Mouse (Mus musculus) thymus, postnatal 4 days (tissue): ENCODE data around the gene Pkm.
A peak's percentile ranks its signal among the peaks of the same experiment; 100 is the strongest.

ENCODE experiments used
- DNase-seq: peaks from one replicate; pipeline ENCODE4 v3.0.0; 2021

The Pkm gene

DNA sequence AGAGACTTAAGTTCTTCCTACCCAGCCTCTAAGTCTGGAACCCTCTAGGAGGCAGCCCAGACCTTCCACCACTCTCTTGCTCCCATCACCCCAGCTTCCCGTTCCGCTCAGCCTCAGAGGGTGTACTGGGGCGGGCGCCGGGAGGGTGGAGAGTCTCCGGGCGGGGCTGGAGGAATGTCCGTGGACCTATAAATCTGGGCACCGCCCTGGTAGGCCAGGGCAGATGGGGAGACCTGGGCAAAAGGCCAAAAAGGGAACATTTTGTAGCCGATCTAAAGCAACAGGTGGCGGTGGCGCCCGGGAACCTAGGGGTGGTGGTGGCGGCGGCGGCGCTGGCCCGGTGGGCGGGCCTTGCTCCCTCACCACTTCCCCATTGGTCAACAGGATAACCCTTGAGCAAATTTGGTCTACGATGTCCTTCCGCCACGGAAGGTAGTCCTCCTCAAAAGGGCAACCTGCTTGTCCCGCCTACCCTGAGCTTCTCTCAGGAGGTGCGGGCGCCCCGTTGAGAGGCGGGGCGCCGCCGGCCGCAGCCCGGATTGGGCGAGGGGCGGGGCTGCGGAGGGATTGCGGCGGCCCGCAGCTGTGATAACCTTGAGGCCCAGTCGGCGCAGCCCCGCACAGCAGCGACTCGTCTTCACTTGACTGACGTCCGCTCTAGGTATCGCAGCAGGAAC, at the start of gene Pkm:
TSS of gene Pkm (plus strand) at position 411 of the 677 bp plus-strand sequence.
- DNase-seq = peak; percentile 95

DNA sequence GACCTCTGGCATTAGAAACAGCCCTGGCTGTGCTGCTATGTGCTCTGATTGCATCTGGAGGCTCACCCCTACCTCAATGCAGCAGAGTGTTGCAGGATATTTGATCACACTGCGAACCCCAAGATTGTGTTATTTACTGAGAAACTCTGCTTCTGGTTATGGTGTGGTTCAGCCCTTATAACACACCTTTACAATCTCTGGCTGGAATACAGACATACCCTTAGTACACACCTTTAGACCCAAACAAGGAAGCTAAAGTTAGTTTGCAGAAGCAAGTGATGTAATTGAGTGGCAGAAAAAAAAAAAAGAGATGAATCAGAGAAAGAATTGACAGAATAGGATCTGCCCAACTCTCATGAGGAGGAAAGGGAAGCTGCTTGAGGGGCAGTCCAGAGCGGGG, 45.2 kb upstream of the Pkm start:
- DNase-seq = no peak

DNA sequence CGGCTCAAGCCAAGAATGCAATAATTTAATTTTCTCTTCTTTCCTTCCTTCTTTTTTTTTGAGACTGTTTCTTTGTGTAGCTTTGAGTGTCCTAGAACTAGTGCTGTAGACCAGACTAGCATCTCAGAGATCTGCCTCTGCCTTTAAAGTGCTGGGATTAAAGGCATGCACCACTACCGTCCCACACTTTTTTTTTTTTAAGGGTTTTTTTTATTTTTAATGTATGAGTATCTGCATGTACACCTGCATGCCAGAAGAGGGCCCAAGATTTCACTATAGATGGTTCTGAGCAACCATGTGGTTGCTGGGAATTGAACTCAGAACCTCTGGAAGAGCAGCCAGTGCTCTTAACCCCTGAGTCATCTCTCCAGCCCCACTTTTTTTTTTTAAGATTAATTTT, 40.4 kb upstream of the Pkm start:
- no peak for DNase-seq

DNA sequence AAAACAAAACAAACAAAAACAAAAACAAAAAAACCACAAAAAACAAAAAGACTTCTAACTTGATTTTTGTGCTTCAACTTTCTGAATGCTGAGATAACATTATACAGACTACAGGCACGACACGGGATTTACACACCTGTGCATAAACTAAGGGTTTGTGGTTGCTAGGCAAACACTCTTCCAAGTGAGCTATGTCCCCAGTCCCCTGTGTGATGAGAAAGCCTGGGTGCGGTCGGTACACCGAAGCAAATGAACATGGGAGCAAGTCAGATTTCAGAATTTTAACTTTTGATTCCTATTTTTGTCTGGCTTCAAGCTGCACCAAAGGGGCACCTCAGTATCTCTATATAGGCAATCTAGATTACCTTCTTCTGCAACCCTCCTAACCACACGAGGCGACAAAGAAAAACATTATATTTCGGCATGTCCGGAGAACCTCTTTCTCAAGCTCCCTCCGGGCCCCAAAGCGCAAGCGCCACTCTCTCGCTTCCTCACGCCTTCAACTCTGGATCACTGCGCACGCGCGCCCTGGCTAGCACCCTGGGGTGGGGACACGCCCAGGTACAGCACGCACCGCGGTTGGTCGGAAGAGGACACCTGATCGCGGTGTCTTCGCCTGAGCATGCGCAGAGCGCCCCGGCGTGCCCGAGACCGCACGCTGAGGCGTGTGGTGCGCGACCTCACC, 39.4 kb upstream of the Pkm start, which contains the start of gene Parp6:
TSS of gene Parp6 (plus strand) at position 663 of the 685 bp plus-strand sequence.
- DNase-seq = peak; percentile 100

DNA sequence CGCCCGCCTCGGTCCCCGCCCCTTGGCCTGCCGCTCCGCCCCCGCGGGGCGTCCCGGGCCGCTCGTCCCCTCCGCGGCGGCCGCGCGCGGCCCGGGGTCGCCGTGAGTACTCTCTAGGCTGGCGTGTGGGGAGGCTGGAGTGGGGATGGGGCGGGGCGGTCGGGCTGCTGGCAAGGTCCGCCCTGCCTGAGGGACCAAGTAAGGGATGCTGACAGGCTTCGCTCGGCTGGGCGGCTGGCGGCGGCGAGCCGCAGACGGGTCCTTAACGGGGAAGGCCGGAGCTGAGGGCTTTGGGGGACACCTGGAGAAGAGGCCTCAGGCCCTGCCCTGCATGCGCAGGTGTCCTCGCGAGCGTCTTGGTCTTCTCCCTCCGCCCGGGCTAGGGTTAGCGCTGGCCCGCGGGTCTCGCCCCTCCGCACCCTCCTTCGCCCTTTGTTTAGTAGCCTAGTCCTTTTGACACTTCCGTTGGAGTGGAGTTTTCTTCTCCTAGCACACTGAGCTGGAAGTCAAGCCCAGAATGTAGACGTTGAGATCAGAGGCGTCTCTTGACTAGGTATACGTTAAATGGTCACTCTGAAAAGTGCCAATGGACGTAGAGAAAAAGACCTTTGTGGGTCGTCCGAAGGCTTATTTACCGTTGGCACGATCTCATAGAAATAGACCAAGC, 38.7 kb upstream of the Pkm start:
- DNase-seq = no peak

DNA sequence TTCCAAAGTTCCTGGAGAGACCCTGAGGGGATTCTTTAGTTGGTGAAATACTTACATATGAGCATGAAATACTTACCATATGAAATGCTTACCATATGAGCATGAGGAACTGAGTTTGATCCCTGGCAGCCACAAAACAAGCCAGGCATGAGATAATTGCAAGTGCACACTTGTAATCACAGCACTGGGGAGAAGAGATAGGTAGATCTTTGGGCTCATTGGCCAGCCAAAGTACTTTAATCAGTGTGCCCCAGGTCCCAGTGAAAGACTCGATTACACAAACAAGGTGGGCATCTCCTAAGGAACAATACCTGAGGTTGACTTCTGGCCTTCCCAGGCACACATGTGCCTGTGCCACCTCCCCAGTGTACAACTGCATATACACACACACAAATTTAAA, 17.8 kb upstream of the Pkm start:
- no peak for DNase-seq

DNA sequence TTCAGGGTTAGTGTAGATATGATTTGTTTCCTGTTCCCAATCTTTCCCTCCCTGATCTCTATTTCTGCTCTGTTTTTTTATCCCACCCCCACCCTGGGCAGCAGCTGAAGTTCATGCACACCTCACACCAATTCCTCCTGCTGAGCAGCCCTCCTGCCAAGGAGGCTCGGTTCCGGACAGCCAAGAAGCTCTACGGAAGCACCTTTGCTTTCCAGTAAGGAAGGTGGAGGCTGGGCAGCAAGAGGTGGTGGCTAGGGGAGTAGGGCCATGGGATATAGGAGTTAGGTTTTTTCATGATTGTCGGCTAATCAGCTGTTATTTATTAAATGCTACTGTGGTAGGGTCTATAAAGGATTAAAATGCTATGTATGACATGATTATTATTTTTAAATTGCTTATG, 16.2 kb upstream of the Pkm start:
- DNase-seq = no peak

DNA sequence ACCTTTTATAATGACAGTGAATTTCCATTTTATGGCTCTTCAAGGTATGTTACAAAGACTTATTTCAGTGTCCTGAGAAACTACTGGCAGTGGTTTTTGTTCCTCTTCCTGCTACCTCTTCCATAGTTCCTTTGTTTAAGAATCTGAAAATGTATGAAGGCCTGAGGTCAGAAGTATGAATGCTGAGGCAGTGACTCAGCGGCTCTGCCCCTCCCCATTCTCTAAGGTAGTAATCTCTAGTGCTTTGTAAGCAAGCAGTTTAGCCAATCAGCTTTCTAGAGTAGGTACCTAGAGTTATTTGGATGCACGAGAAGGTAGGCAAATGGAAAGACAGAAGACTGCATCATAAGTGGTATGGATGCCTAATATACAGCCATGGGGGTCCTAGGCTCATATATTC, 14.8 kb upstream of the Pkm start:
- DNase-seq = no peak

DNA sequence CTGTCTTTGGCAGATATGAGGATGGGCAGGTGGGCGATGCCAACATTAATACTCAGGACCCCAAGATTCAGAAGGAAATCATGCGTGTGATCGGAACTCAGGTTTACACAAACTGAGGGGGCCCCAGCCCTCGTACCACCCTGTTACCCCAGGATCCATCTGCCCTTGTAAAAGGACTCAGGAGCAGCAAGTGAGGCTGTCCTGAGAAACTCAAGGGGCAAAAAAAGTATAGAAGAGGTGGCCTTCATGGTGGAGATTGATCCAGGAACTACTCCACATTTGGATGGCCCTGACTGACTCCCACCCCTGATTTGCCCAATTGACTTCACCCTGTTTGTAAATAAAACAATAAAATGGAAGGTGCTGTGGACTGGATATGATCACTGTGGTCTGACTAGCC, 6.3 kb upstream of the Pkm start:
- no peak for DNase-seq

DNA sequence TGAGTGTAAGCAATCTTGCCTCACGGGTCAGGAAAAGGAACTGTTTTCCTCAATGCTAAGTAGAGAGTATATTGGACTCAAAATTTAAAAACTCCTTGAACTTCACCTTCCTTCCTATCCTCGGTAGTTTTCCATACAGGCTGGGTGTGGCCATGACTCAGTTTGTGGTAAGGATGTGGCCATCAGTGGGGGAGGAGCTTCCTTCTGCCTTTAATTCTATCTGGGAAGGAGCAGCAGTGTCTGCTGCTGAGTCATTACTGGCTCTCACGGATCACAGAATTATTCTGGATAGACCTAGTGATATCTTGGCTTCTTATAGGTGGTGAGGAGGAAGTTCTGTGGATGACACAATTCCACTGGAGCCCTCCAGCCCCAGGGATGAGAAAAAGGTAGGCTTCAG, 2.8 kb upstream of the Pkm start:
- no peak for DNase-seq

DNA sequence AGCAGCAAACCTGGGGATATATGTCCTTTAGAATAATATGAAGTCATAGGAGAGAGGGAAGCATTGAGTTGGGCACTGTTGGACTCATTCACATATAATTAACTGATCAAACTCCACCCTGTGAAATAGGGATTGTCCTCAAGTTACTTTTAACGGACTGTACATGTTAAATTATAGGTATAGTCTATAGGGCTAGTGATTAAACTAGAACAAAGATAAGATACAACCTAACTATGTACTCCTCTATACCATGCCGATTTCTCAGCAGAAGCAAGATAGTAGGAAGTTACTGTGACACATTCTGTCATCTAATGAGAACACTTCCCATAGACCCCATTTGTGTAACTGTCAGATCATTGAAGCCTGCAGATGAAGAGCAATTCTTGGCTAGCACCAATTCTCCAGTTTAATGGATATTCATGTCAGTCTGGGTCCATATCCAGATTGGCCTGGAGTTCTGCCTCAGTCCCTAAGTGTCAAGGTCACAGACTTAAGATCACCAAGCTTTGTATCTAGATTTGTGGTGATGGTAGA, 1.7 kb upstream of the Pkm start:
- no peak for DNase-seq

DNA sequence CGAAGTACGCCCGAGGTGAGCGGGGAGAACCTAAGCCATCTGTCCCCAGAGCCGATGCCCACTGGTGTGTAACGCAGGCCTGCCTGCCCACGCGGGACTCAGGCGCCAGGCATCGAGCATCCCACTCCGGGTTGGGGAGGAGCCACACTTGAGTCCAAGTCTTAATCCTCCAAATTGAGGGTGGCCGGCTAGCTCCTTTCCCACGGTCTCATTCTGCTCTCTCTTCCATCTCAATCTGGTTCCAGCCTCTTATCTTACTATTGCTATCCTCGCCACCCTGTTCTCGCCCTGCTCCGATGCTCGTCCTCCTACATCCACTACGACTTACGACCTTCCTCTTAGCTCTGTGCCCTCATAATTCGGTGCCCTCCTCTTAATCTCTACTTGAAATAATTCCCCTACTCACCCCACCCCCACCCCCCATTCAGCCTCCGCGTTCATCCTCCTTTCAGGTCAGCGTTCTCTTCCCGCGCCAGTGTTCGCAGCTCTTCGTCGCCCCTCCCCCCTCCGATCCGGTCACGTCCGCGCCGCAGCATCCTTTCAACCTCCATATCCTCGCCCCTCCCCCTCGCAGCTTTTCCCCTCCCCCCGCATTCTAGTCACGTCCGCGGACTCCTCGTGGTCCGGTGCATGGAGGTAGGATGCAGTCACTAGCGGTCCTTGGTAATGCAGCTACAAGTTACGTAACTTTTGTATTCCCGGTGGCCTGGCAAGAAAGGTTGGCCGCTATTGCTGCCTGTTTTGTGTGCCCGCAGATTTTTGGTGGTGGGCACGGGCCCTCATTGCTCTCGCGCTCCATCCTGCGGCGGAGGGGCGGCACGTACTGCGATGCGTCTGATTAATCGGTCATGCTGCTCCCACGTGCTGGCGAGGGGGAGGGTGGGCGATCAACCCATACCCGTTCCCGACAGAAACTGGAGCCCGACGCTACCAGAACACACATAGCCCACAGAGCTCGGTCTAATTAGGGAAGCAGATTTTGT, 758 bp downstream of the Pkm start:
- DNase-seq = peak; percentile 92

DNA sequence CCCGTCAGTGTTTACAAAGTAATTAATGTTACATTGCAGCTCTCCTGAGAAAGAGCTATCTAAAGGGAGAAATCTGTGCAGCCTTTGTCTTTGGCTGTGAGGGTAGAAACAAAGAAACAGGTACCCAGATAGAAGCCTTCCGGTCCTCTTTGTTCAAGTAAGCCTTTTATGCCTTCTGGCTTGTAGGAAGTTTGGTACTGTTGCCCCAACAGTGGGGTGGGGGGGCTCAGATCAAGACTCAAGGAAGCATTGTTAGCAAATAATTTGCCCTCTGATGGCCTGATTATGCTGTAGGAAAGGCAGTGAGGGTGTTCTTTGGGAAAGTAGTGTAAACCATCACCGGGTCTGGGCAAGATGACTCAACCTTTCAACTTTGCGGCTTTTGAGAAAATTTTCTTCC, 2.0 kb downstream of the Pkm start:
- peak; percentile 41 for DNase-seq

DNA sequence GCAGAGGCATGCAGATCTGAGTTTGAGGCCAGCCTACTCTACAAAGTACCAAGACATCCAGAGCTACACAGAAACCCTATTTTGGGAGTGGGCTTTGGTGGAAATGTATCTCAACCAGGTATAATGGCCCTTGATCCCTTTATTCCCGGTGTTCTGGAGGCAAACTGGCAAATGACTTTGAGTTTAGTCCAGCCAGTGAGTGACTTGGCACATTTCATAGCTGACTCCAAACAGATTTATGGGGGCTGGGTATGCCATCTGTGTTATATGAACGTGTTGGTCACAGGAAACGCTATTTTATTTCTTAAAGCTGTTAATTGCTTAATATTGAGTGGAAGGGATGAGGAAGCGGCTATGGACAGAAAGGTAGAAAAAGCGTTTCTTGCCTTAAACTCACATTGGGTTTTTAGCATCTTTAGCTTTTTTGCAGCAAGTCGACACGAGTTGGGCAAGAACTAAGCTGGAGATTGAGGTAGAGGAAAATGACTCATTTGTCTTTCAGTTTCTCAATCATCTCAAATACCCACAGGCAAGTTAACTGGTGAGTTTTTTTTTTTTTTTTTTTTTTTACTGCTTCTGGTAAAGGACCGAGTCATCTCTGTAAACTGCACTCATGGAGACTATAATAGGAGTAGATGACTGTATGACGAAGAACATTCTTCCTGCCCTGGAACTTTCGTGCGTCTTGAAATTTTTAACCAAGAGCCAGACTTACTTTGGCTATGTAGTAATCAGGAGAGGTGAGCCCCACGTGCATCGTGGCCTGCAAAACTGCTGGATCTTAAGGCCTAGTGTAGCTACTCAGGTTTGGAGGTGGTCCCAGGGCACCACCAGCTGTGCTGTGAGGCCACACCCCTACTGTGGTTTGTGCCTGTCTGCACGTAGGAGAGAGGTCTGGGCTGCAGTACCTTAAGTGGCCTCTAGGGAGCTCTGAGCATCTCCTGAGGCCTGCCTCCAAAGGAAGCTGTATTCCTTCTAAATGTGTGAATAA, 3.2 kb downstream of the Pkm start:
- peak; percentile 94 for DNase-seq

DNA sequence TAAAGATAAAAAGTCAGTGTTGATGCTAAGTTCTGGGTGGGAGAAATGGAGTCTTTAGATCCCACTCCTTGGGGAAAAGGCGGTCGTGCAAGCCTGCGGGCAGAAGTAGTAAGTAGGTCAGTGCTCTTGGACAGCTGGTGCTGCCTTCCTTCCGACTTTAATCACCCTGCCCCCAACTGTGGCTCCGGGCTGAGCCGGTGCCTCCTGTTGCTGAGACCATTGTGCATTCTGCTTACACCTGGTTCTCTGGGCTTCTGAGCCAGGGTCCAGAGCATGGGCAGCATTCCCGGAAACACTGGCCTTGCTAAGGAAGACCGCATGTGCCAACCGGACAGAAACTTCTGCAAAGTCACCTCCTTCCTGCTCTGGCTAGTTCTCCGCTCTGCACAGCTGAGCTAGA, 4.3 kb downstream of the Pkm start:
- no peak for DNase-seq

DNA sequence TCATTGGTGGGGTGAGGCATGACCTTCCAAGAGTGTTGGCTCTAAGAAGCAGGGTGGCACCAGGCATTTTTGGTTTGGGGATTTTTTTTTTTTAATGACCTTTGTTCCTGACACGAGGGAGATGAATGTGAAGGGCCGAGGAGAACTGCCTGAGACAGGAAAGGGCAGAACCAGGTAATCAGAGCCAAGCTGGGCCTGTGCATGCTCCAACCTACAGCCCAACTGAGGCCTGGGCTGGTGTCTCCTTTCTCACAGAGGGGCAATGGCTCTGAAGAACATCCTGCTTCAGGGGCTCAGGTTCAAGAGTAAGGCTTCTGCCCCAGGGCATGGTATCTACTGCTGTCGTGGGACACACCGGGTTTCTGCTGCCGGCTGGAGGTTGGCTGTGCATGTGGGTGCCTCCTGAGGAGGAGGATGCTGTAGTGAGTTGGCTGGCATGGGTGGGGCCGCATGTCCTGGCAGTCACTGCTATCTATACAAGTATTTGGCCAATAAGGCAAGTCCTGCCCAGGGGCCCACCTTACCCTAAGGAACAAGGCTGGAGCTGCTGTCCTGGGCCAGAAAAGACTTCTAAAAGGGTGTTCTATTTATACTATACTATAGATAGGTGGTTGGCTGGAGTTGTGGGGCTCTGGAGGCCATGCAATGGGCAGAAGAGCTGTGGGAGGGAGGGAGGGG, 5.3 kb downstream of the Pkm start:
- no peak for DNase-seq

DNA sequence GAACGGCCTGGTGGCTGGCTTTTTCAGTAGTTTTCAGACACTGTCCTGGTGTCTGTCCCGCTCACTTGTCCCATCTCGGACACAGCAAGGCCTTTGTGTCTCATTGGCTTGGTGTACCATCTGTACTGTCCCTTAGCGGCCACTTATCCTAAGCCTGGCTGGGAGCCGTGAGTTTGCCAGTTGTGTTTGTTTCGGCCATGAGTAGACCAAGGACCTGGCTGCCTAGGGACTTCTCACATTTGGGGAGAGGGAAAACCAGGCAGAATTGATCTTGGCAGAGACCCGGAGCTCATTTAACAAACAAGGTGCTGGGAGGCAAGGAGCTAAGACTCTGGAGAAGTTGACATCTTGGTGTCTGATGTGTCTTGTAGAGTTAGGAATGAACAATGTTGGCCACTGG, 7.1 kb downstream of the Pkm start:
- no peak for DNase-seq

DNA sequence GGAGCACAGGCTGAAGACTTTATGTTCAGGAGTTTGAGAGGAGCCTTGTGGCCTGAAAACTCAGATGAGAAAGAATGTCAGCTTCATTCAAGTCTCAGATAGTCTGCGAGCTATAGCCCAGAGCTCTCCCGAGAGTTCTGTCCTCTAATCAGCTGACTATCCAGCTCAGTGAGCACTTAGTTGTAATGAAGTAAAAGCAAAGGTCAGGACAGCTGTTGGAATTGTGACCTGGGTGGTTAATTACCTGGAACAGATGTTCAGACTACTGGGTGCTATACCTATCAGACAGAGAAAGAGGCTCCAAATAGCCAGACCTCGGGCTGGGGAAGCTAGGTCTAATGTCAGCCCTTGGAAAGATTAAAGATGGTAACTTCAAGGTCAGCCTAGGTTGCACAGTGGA, 7.8 kb downstream of the Pkm start:
- no peak for DNase-seq

DNA sequence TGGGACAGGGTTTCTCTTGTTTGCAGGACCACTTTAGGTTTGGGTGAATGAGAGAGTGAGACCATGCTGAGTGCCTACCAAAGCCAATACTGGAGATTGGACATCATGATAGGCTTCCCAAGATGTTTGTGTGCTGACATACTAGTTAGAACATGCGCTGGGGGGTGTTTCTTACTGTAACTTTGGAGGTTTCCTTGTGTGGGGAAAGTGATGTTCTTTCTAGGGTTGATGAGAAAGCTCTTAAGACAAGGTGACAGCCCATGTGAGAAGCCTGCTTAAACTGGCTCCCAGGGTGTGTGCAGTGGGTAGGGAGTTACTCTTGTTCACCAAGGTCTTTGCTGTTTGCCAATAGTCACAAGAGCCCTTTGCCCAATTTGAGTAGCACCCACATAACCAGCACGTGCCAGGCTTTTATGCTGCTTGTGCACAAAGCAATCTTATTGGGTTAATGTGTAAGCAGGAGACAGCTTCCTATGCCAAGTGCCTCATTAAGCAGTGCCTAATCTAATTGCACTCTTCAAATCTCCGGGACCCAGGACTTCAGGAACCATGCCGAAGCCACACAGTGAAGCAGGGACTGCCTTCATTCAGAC, 8.6 kb downstream of the Pkm start:
- DNase-seq = no peak

DNA sequence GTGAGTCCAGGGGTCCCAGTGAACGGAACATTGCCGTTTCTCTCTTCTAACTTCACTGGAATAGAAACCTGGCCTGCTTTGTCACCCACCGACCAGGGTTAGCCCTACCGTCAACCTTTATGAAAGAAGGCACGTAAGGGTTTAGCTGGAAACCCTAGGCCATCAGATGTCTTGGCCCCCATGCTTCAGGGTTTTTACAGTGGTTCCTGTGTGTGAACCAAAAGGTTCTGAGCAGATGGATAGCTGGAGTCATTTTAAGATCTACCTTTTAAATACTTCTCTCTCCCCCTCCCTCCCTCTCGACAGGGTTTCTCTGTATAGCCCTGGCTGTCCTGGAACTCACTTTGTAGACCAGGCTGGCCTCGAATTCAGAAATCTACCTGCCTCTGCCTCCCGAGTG, 9.8 kb downstream of the Pkm start:
- no peak for DNase-seq
